Mouse (Mus musculus): ENCODE data around the gene Lrrc10b.

The Lrrc10b gene

GRCm38 (mm10) chr19:10456752-10457483, at the start of gene Lrrc10b:
Gene Lrrc10b (minus strand): TSS chr19:10457473.
- DNase-seq (ENCODE audit: low spot score in 2 of 2): peak; percentile 43 to 55

GRCm38 (mm10) chr19:10502571-10502970, 45.3 kb upstream of the Lrrc10b start:
- DNase-seq (ENCODE audit: low spot score in 2 of 2): peak; percentile 14 to 63

GRCm38 (mm10) chr19:10500581-10500980, 43.3 kb upstream of the Lrrc10b start:
- DNase-seq (ENCODE audit: low spot score in 2 of 2): no peak

GRCm38 (mm10) chr19:10497512-10498160, 40.4 kb upstream of the Lrrc10b start:
- DNase-seq (ENCODE audit: low spot score in 2 of 2): no peak

- DNase-seq (ENCODE audit: low spot score in 2 of 2): no peak
These were observed 39.7 kb upstream of the Lrrc10b start for GRCm38 (mm10) chr19:10496976-10497375.

GRCm38 (mm10) chr19:10495670-10496069, 38.4 kb upstream of the Lrrc10b start:
- no peak for DNase-seq (ENCODE audit: low spot score in 2 of 2)

- peak; percentile 12 to 33 for DNase-seq (ENCODE audit: low spot score in 2 of 2)
These were observed 29.0 kb upstream of the Lrrc10b start for GRCm38 (mm10) chr19:10486264-10486738.

GRCm38 (mm10) chr19:10482703-10483102, 25.4 kb upstream of the Lrrc10b start, which contains the start of gene Ppp1r32:
Gene Ppp1r32 (minus strand): TSS chr19:10482928.
- DNase-seq (ENCODE audit: low spot score in 2 of 2): no peak

- DNase-seq (ENCODE audit: low spot score in 2 of 2): no peak
These were observed 22.3 kb upstream of the Lrrc10b start for GRCm38 (mm10) chr19:10479541-10479940.

- no peak for DNase-seq (ENCODE audit: low spot score in 2 of 2)
These were observed 16.5 kb upstream of the Lrrc10b start for GRCm38 (mm10) chr19:10473779-10474178.

- DNase-seq (ENCODE audit: low spot score in 2 of 2): no peak
These were observed 15.7 kb upstream of the Lrrc10b start for GRCm38 (mm10) chr19:10472958-10473357.

- DNase-seq (ENCODE audit: low spot score in 2 of 2): no peak
These were observed 11.9 kb upstream of the Lrrc10b start for GRCm38 (mm10) chr19:10469171-10469658.

GRCm38 (mm10) chr19:10464427-10464826, 7.2 kb upstream of the Lrrc10b start:
- no peak for DNase-seq (ENCODE audit: low spot score in 2 of 2)

- no peak for DNase-seq (ENCODE audit: low spot score in 2 of 2)
These were observed 4.3 kb upstream of the Lrrc10b start for GRCm38 (mm10) chr19:10461584-10461983.

GRCm38 (mm10) chr19:10459907-10460306, 2.6 kb upstream of the Lrrc10b start:
- DNase-seq (ENCODE audit: low spot score in 2 of 2): no peak

- no peak for DNase-seq (ENCODE audit: low spot score in 2 of 2)
These were observed 823 bp upstream of the Lrrc10b start for GRCm38 (mm10) chr19:10458096-10458495.

- no peak for DNase-seq (ENCODE audit: low spot score in 2 of 2)
These were observed 169 bp upstream of the Lrrc10b start for GRCm38 (mm10) chr19:10457484-10457800.

- no peak for DNase-seq (ENCODE audit: low spot score in 2 of 2)
These were observed 1.9 kb downstream of the Lrrc10b start for GRCm38 (mm10) chr19:10455437-10455806.

- DNase-seq (ENCODE audit: low spot score in 2 of 2): no peak
These were observed 2.4 kb downstream of the Lrrc10b start for GRCm38 (mm10) chr19:10454718-10455436.

- peak; percentile 28 to 68 for DNase-seq (ENCODE audit: low spot score in 2 of 2)
These were observed 7.6 kb downstream of the Lrrc10b start for GRCm38 (mm10) chr19:10449708-10450107.

GRCm38 (mm10) chr19:10449190-10449589, 8.1 kb downstream of the Lrrc10b start:
- no peak for DNase-seq (ENCODE audit: low spot score in 2 of 2)

- DNase-seq (ENCODE audit: low spot score in 2 of 2): no peak
These were observed 9.0 kb downstream of the Lrrc10b start for GRCm38 (mm10) chr19:10448275-10448674.

Data from thymus, postnatal 10 days (tissue).